Mouse (Mus musculus) liver, adult 2 months (tissue): Measurements from ENCODE around the gene Bcas3. TPM values are rescaled to one million over a fixed set of nuclear protein-coding genes. Genes with fewer than 3 reads are reported as not detected.

Experiments
- DNase-seq: peaks from one replicate; pipeline ENCODE4 v3.0.0-alpha.2; 2011; ENCODE audit warnings: low read depth, low spot score; ENCODE audit errors: extremely low read depth
- H3K27ac ChIP-seq: fragments of 200-500 bp; replicated peaks from 2 replicates; pipeline ENCODE4 v1.5.1; 2012; ENCODE audit warnings: low read depth, mild to moderate bottlenecking, control low read depth, inconsistent platforms, low read length; ENCODE audit not compliant: insufficient read depth
- H3K27me3 ChIP-seq: fragments of 200-500 bp; 2 replicates; pipeline ENCODE4 v1.6.1; 2012; ENCODE audit warnings: mild to moderate bottlenecking, moderate library complexity, low read length, inconsistent platforms; ENCODE audit not compliant: control insufficient read depth, insufficient read depth
- H3K36me3 ChIP-seq: fragments of 200-500 bp; 2 replicates; pipeline ENCODE4 v1.6.1; 2012; ENCODE audit warnings: low read length, inconsistent platforms; ENCODE audit not compliant: control insufficient read depth, insufficient read depth
- H3K4me1 ChIP-seq: fragments of 200-500 bp; 2 replicates; pipeline ENCODE4 v1.6.1; 2011; ENCODE audit warnings: low read length; ENCODE audit not compliant: control insufficient read depth, insufficient read depth
- H3K4me3 ChIP-seq: fragments of 200-500 bp; 2 replicates; pipeline ENCODE4 v1.5.1; 2011; ENCODE audit warnings: low read depth, mild to moderate bottlenecking, control low read depth, low read length, moderate library complexity; ENCODE audit not compliant: insufficient read depth
- H3K79me2 ChIP-seq: fragments of 200-500 bp; 2 replicates; pipeline ENCODE4 v1.6.1; 2012; ENCODE audit warnings: inconsistent platforms, mild to moderate bottlenecking, low read length, moderate library complexity; ENCODE audit not compliant: control insufficient read depth, insufficient read depth
- H3K9ac ChIP-seq: fragments of 200-500 bp; 2 replicates; pipeline ENCODE4 v1.6.1; 2012; ENCODE audit warnings: low read depth, mild to moderate bottlenecking, control low read depth, inconsistent platforms, low read length
- CTCF ChIP-seq: fragments of 200-500 bp; IDR thresholded peaks from 2 replicates; pipeline ENCODE4 v1.5.1; 2011; ENCODE audit warnings: low read depth, low read length, control low read depth
- POLR2A ChIP-seq: fragments of 200-500 bp; IDR thresholded peaks from 2 replicates; pipeline ENCODE4 v1.6.1; 2011; ENCODE audit warnings: low read length, control low read depth; ENCODE audit not compliant: insufficient read depth; ENCODE audit errors: extremely low read depth
- WGBS: fragments of 180-500 bp; shearing (Covaris S2); methylation state at CpG from one replicate; pipeline ENCODE4 v1.1.7; 2018; 5-methylcytosine and 5-hydroxymethylcytosine counted together
- polyA plus RNA-seq: library from polyadenylated mRNA; depleted of rRNA; stranded (reverse); fragments of >200 nt; gene quantifications from 2 replicates; pipeline ENCODE4 v1.2.3, GENCODE M21; 2012
- total RNA-seq: library from RNA; depleted of rRNA; stranded (reverse); fragments of >200 nt; gene quantifications from 2 replicates; pipeline ENCODE4 v1.2.3, GENCODE M21; 2014

Bcas3 gene
- total and polyA plus RNA-seq, 2 experiments, result 16.5 to 21.4 TPM

- H3K27ac ChIP-seq, result no peak overlapping the region
- WGBS, result 77% methylated on average over 10 of the region's 10 CpGs
- no peak overlapping the region for H3K4me3 ChIP-seq
- H3K27me3 ChIP-seq, result no peaks in the 10 kb centered on the region
- TF ChIP-seq CTCF (no peak), POLR2A (no peak)
- DNase-seq, result no peak
- no peaks in the 10 kb centered on the region for H3K4me1 ChIP-seq
- no peak overlapping the region for H3K9ac ChIP-seq
- H3K36me3 ChIP-seq, result no peaks in the 10 kb centered on the region
- H3K79me2 ChIP-seq, result no peaks in the 10 kb centered on the region
Observed at GRCm38 (mm10) chr11:85676357-85677004, 323.5 kb downstream of the Bcas3 start.

GRCm38 (mm10) chr11:85678666-85679065, 325.7 kb downstream of the Bcas3 start:
- WGBS, result 93% methylated on average over 5 of the region's 5 CpGs
- Histone ChIP-seq H3K27ac (no peak overlapping the region), H3K9ac (no peak overlapping the region), H3K79me2 (no peaks in the 10 kb centered on the region), H3K27me3 (no peaks in the 10 kb centered on the region), H3K36me3 (no peaks in the 10 kb centered on the region), H3K4me1 (no peaks in the 10 kb centered on the region), H3K4me3 (no peak overlapping the region)
- no peak for DNase-seq
- TF ChIP-seq CTCF, result no peak
- TF ChIP-seq POLR2A, result no peak

- H3K9ac ChIP-seq, result no peak overlapping the region
- no peaks in the 10 kb centered on the region for H3K4me1 ChIP-seq
- no peak overlapping the region for H3K27ac ChIP-seq
- TF ChIP-seq CTCF, result no peak
- TF ChIP-seq POLR2A, result no peak
- H3K79me2 ChIP-seq, result no peaks in the 10 kb centered on the region
- H3K4me3 ChIP-seq, result no peak overlapping the region
- no peaks in the 10 kb centered on the region for H3K27me3 ChIP-seq
- H3K36me3 ChIP-seq, result no peaks in the 10 kb centered on the region
- DNase-seq, result no peak
- WGBS, result 91% methylated on average over 11 of the region's 11 CpGs
Observed at GRCm38 (mm10) chr11:85681580-85682419, 328.8 kb downstream of the Bcas3 start.

GRCm38 (mm10) chr11:85684981-85685380, 332.0 kb downstream of the Bcas3 start:
- no peak for DNase-seq
- Histone ChIP-seq H3K79me2 (no peaks in the 10 kb centered on the region), H3K4me1 (no peaks in the 10 kb centered on the region), H3K36me3 (no peaks in the 10 kb centered on the region), H3K4me3 (no peak overlapping the region), H3K9ac (no peak overlapping the region), H3K27me3 (no peaks in the 10 kb centered on the region), H3K27ac (no peak overlapping the region)
- 89% methylated on average over 2 of the region's 2 CpGs for WGBS
- TF ChIP-seq CTCF (no peak), POLR2A (no peak)

- Histone ChIP-seq H3K4me1 (peaks cover 9% of the 10 kb centered on the region), H3K79me2 (no peaks in the 10 kb centered on the region), H3K27ac (no peak overlapping the region), H3K36me3 (no peaks in the 10 kb centered on the region), H3K9ac (no peak overlapping the region), H3K4me3 (no peak overlapping the region), H3K27me3 (no peaks in the 10 kb centered on the region)
- DNase-seq, result no peak
- WGBS, result 75% methylated on average over 8 of the region's 8 CpGs
- TF ChIP-seq CTCF, result no peak
- TF ChIP-seq POLR2A, result no peak
Observed at GRCm38 (mm10) chr11:85687816-85688439, 335.0 kb downstream of the Bcas3 start.

- no peak overlapping the region for H3K9ac ChIP-seq
- 92% methylated on average over 6 of the region's 6 CpGs for WGBS
- no peaks in the 10 kb centered on the region for H3K79me2 ChIP-seq
- no peaks in the 10 kb centered on the region for H3K36me3 ChIP-seq
- no peak for DNase-seq
- H3K27me3 ChIP-seq, result no peaks in the 10 kb centered on the region
- H3K4me3 ChIP-seq, result no peak overlapping the region
- H3K27ac ChIP-seq, result no peak overlapping the region
- TF ChIP-seq CTCF (no peak), POLR2A (no peak)
- peaks cover 9% of the 10 kb centered on the region for H3K4me1 ChIP-seq
Observed at GRCm38 (mm10) chr11:85688440-85688838, 335.5 kb downstream of the Bcas3 start.
